Mouse (Mus musculus) midbrain, embryonic 12.5 days (tissue): Measurements from ENCODE around the gene Adk. TPM values are rescaled to one million over a fixed set of nuclear protein-coding genes. Genes with fewer than 3 reads are reported as not detected.

Source experiments
- ATAC-seq: fragments of 200-750 bp; cut with Nextera tagmentation; 2 replicates; pipeline ENCODE4 v1.8.0; 2017; ENCODE audit warnings: low read depth, moderate TSS enrichment, moderate library complexity; ENCODE audit not compliant: low FRiP score
- H3K27ac ChIP-seq: fragments of 300-500 bp; sonication (generic); replicated peaks from 2 replicates; pipeline ENCODE4 v1.5.1; 2016; ENCODE audit warnings: mild to moderate bottlenecking
- H3K27me3 ChIP-seq: fragments of 300-500 bp; sonication (generic); 2 replicates; pipeline ENCODE4 v1.6.1; 2016; ENCODE audit warnings: mild to moderate bottlenecking
- H3K36me3 ChIP-seq: fragments of 300-500 bp; sonication (generic); 2 replicates; pipeline ENCODE4 v1.6.1; 2016
- H3K4me1 ChIP-seq: fragments of 300-500 bp; sonication (generic); 2 replicates; pipeline ENCODE4 v1.6.1; 2016
- H3K4me2 ChIP-seq: fragments of 300-500 bp; sonication (generic); replicated peaks from 2 replicates; pipeline ENCODE4 v1.6.1; 2016; ENCODE audit warnings: mild to moderate bottlenecking, moderate library complexity
- H3K4me3 ChIP-seq: fragments of 300-500 bp; sonication (generic); 2 replicates; pipeline ENCODE4 v1.5.1; 2016; ENCODE audit warnings: mild to moderate bottlenecking
- H3K9ac ChIP-seq: fragments of 300-500 bp; sonication (generic); replicated peaks from 2 replicates; pipeline ENCODE4 v1.6.1; 2016; ENCODE audit warnings: mild to moderate bottlenecking, moderate library complexity
- H3K9me3 ChIP-seq: fragments of 300-500 bp; sonication (generic); 2 replicates; pipeline ENCODE4 v1.6.1; 2016; ENCODE audit warnings: mild to moderate bottlenecking
- WGBS: fragments of 180-500 bp; shearing (Covaris S2); methylation state at CpG from one replicate; pipeline ENCODE4 v1.1.7; 2016; 5-methylcytosine and 5-hydroxymethylcytosine counted together
- polyA plus RNA-seq: library from polyadenylated mRNA; unstranded; fragments of >200 nt; fragmentation: Nextera tagmentation; extraction: Ambion mirVana; gene quantifications from 2 replicates; pipeline ENCODE4 v1.2.1, GENCODE M21; 2016

Adk gene
- polyA plus RNA-seq, 1 experiment from 2014 or later: 84.3 TPM

GRCm38 (mm10) chr14:21383701-21384428 is 331.5 kb downstream of the Adk start:
- ATAC-seq: no peak
- no peak overlapping the region for H3K27ac ChIP-seq
- H3K4me3 ChIP-seq: no peak overlapping the region
- H3K9ac ChIP-seq: no peak overlapping the region
- H3K9me3 ChIP-seq: no peaks in the 10 kb centered on the region
- H3K4me1 ChIP-seq: 0 out of 2 replicates have a peak, but pooled peaks cover 6% of the 10 kb centered on the region
- no peaks in the 10 kb centered on the region for H3K27me3 ChIP-seq
- H3K4me2 ChIP-seq: no peak overlapping the region
- peaks cover 7% of the 10 kb centered on the region; the same call in 1 of the 2 replicates for H3K36me3 ChIP-seq
- 83% methylated on average over 5 of the region's 5 CpGs for WGBS

GRCm38 (mm10) chr14:21399506-21399905 is 347.1 kb downstream of the Adk start:
- ATAC-seq: no peak
- H3K9ac ChIP-seq: no peak overlapping the region
- H3K4me1 ChIP-seq: peaks cover 25% of the 10 kb centered on the region
- 0 out of 2 replicates have a peak, but pooled peaks cover 3% of the 10 kb centered on the region for H3K9me3 ChIP-seq
- no peak overlapping the region for H3K27ac ChIP-seq
- H3K36me3 ChIP-seq: no peaks in the 10 kb centered on the region
- H3K27me3 ChIP-seq: no peaks in the 10 kb centered on the region
- no peak overlapping the region for H3K4me3 ChIP-seq
- WGBS: 93% methylated on average over 7 of the region's 7 CpGs
- no peak overlapping the region for H3K4me2 ChIP-seq

- no peaks in the 10 kb centered on the region for H3K36me3 ChIP-seq
- H3K9ac ChIP-seq: no peak overlapping the region
- H3K27me3 ChIP-seq: no peaks in the 10 kb centered on the region
- WGBS: 65% methylated on average over 8 of the region's 8 CpGs
- no peak overlapping the region for H3K4me3 ChIP-seq
- peaks cover 25% of the 10 kb centered on the region for H3K4me1 ChIP-seq
- peak; percentile 81 for ATAC-seq
- H3K9me3 ChIP-seq: 0 out of 2 replicates have a peak, but pooled peaks cover 3% of the 10 kb centered on the region
- 0 out of 2 replicates have a peak overlapping the region, but pooled peaks have one; percentile 7 for H3K4me2 ChIP-seq
- peak overlapping the region; percentile 63 for H3K27ac ChIP-seq
These were observed 349.8 kb downstream of the Adk start for GRCm38 (mm10) chr14:21402157-21402601.

GRCm38 (mm10) chr14:21402621-21403405 is 350.4 kb downstream of the Adk start:
- H3K4me3 ChIP-seq: no peak overlapping the region
- 0 out of 2 replicates have a peak, but pooled peaks cover 3% of the 10 kb centered on the region for H3K9me3 ChIP-seq
- H3K27ac ChIP-seq: peak overlapping the region; percentile 63
- H3K9ac ChIP-seq: no peak overlapping the region
- peaks cover 25% of the 10 kb centered on the region for H3K4me1 ChIP-seq
- 68% methylated on average over 8 of the region's 8 CpGs for WGBS
- 0 out of 2 replicates have a peak overlapping the region, but pooled peaks have one; percentile 7 for H3K4me2 ChIP-seq
- H3K27me3 ChIP-seq: no peaks in the 10 kb centered on the region
- no peaks in the 10 kb centered on the region for H3K36me3 ChIP-seq
- ATAC-seq: no peak

GRCm38 (mm10) chr14:21406946-21407345 is 354.6 kb downstream of the Adk start:
- no peak overlapping the region for H3K27ac ChIP-seq
- no peaks in the 10 kb centered on the region for H3K27me3 ChIP-seq
- H3K4me1 ChIP-seq: peaks cover 42% of the 10 kb centered on the region
- no peak overlapping the region for H3K9ac ChIP-seq
- 89% methylated on average over 5 of the region's 5 CpGs for WGBS
- H3K9me3 ChIP-seq: no peaks in the 10 kb centered on the region
- ATAC-seq: no peak
- no peak overlapping the region for H3K4me2 ChIP-seq
- H3K36me3 ChIP-seq: no peaks in the 10 kb centered on the region
- no peak overlapping the region for H3K4me3 ChIP-seq

- Histone ChIP-seq H3K27me3 (no peaks in the 10 kb centered on the region), H3K9ac (no peak overlapping the region), H3K9me3 (no peaks in the 10 kb centered on the region), H3K36me3 (no peaks in the 10 kb centered on the region), H3K4me3 (no peak overlapping the region), H3K27ac (peak overlapping the region; percentile 58; the same call in 1 of the 2 replicates), H3K4me2 (no peak overlapping the region), H3K4me1 (peaks cover 26% of the 10 kb centered on the region)
- WGBS: 67% methylated on average over 4 of the region's 4 CpGs
- ATAC-seq: no peak
These were observed 356.5 kb downstream of the Adk start for GRCm38 (mm10) chr14:21408846-21409245.

GRCm38 (mm10) chr14:21410769-21411477 is 358.5 kb downstream of the Adk start:
- no peak overlapping the region for H3K9ac ChIP-seq
- H3K4me3 ChIP-seq: no peak overlapping the region
- peak overlapping the region; percentile 12; the same call in 1 of the 2 replicates for H3K4me2 ChIP-seq
- ATAC-seq: peak; percentile 56; the same call in 1 of the 2 replicates
- no peaks in the 10 kb centered on the region for H3K9me3 ChIP-seq
- no peaks in the 10 kb centered on the region for H3K36me3 ChIP-seq
- peaks cover 26% of the 10 kb centered on the region for H3K4me1 ChIP-seq
- H3K27ac ChIP-seq: peak overlapping the region; percentile 65
- WGBS: 29% methylated on average over 7 of the region's 7 CpGs
- no peaks in the 10 kb centered on the region for H3K27me3 ChIP-seq

- Histone ChIP-seq H3K27ac (peak overlapping the region; percentile 65), H3K9me3 (no peaks in the 10 kb centered on the region), H3K4me1 (peaks cover 26% of the 10 kb centered on the region), H3K4me2 (no peak overlapping the region), H3K27me3 (no peaks in the 10 kb centered on the region), H3K36me3 (no peaks in the 10 kb centered on the region), H3K9ac (no peak overlapping the region), H3K4me3 (no peak overlapping the region)
- no peak; the same call in 1 of the 2 replicates for ATAC-seq
- WGBS: 76% methylated on average over 6 of the region's 6 CpGs
These were observed 359.1 kb downstream of the Adk start for GRCm38 (mm10) chr14:21411524-21411923.

GRCm38 (mm10) chr14:21418332-21418731 is 366.0 kb downstream of the Adk start:
- no peak for ATAC-seq
- Histone ChIP-seq H3K9ac (no peak overlapping the region), H3K27ac (no peak overlapping the region), H3K9me3 (no peaks in the 10 kb centered on the region), H3K4me1 (no peaks in the 10 kb centered on the region), H3K27me3 (no peaks in the 10 kb centered on the region), H3K4me3 (no peak overlapping the region), H3K4me2 (no peak overlapping the region), H3K36me3 (no peaks in the 10 kb centered on the region)
- 83% methylated on average over 7 of the region's 7 CpGs for WGBS

- Histone ChIP-seq H3K4me2 (no peak overlapping the region), H3K36me3 (no peaks in the 10 kb centered on the region), H3K9me3 (no peaks in the 10 kb centered on the region), H3K4me3 (no peak overlapping the region), H3K4me1 (peaks cover 20% of the 10 kb centered on the region), H3K27me3 (no peaks in the 10 kb centered on the region), H3K27ac (no peak overlapping the region), H3K9ac (no peak overlapping the region)
- 45% methylated on average over 7 of the region's 7 CpGs for WGBS
- ATAC-seq: peak; percentile 60; the same call in 1 of the 2 replicates
These were observed 375.0 kb downstream of the Adk start for GRCm38 (mm10) chr14:21427369-21427768.

- 87% methylated on average over 4 of the region's 4 CpGs for WGBS
- Histone ChIP-seq H3K9me3 (no peaks in the 10 kb centered on the region), H3K27ac (no peak overlapping the region), H3K4me2 (no peak overlapping the region), H3K36me3 (no peaks in the 10 kb centered on the region), H3K9ac (no peak overlapping the region), H3K4me3 (no peak overlapping the region), H3K4me1 (peaks cover 9% of the 10 kb centered on the region), H3K27me3 (no peaks in the 10 kb centered on the region)
- no peak for ATAC-seq
These were observed 381.0 kb downstream of the Adk start for GRCm38 (mm10) chr14:21433415-21433814.
